Mouse (Mus musculus): ENCODE results near the gene Ripply2. TPM values are rescaled to one million over a fixed set of nuclear protein-coding genes. Genes with fewer than 3 reads are reported as not detected.

Gene Ripply2
- total RNA-seq, 1 experiment = not detected

DNA sequence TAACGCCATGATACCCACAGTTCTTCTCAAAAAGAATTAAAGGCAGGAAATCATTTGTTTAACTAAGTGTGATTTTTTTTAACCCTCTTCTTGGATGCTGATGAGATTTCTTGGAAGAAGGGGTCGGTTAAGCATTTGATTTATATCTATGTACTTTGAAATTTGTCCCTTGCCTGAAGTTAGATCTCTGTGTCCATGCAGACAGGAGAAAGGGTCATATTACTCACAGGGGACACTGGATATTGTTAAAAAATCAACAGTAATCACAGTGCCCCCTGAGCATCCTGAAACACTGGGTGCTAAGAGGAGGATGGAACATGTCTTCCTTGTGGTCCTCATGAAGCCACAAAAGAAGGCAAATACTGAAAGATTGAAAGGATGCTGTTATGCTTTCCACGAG lies 30.8 kb upstream of the Ripply2 start:
- TF ChIP-seq ZNF384 (IDR thresholded peaks at IDR 0.05; ENCODE audit: low read depth, low read length) = no peak
- no peak for TF ChIP-seq CHD2 (IDR thresholded peaks at IDR 0.05; ENCODE audit: low read depth, low read length)
- TF ChIP-seq HCFC1 (IDR thresholded peaks at IDR 0.05; ENCODE audit: borderline replicate concordance, insufficient read depth, low read length) = no peak
- TF ChIP-seq MAFK (IDR thresholded peaks at IDR 0.05; ENCODE audit: insufficient read depth, low read depth, low read length) = no peak
- TF ChIP-seq ZC3H11A (IDR thresholded peaks at IDR 0.05; ENCODE audit: borderline replicate concordance, low read depth, low read length) = no peak
- DNase-seq (ENCODE audit: low read depth, low spot score) = no peak
- peaks cover 0 to 2% of the 10 kb centered on the region in 2 experiments; a peak in 1 of 4 replicates for H3K4me1 ChIP-seq (ENCODE audit: control insufficient read depth in 2 of 2, insufficient read depth in 2 of 2, low read length in 2 of 2, poor library complexity in 1 of 2)
- H3K4me3 ChIP-seq (ENCODE audit: insufficient read depth in 1 of 2, low read depth in 1 of 2, low read length in 2 of 2, poor library complexity in 1 of 2, severe bottlenecking in 1 of 2) = no peak overlapping the region
- H3K27ac ChIP-seq (ENCODE audit: insufficient read depth, low read depth, low read length, poor library complexity, severe bottlenecking) = no peak overlapping the region
- no peaks in the 10 kb centered on the region for H3K36me3 ChIP-seq (ENCODE audit: control insufficient read depth, insufficient read depth, low read length, poor library complexity, severe bottlenecking)
- H3K9me3 ChIP-seq (ENCODE audit: control insufficient read depth, insufficient read depth, low read depth, low read length) = no peaks in the 10 kb centered on the region
- no peak overlapping the region for H3K9ac ChIP-seq (ENCODE audit: insufficient read depth, low read depth, low read length, poor library complexity, severe bottlenecking)
- in situ Hi-C loops (cut with MboI; ENCODE audit: low sequenced_read_pairs in 2 of 2, unreplicated experiment in 2 of 2) = no loop called here

DNA sequence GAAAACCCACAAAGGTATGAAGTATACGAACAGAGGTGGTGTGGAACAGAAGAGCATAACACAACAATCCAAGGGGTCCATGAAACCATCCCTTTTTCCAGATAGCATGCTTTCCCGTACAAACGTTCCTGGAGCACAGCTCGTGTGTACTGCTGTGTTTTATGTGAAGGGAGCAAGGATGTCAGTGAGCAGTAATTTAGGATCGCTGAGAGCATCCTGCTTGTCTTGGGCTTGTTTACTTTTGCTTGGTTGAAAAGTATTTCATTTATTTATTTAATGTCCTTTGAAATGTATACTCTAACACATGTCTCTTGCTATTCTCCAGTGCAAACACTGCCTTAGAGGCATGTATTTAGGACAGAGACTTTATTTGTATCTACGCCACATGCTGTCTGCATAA lies 30.2 kb upstream of the Ripply2 start:
- no peak overlapping the region for H3K4me3 ChIP-seq (ENCODE audit: insufficient read depth in 1 of 2, low read depth in 1 of 2, low read length in 2 of 2, poor library complexity in 1 of 2, severe bottlenecking in 1 of 2)
- TF ChIP-seq CHD2 (IDR thresholded peaks at IDR 0.05; ENCODE audit: low read depth, low read length) (no peak), ZNF384 (IDR thresholded peaks at IDR 0.05; ENCODE audit: low read depth, low read length) (no peak), MAFK (IDR thresholded peaks at IDR 0.05; ENCODE audit: insufficient read depth, low read depth, low read length) (no peak), HCFC1 (IDR thresholded peaks at IDR 0.05; ENCODE audit: borderline replicate concordance, insufficient read depth, low read length) (no peak), ZC3H11A (IDR thresholded peaks at IDR 0.05; ENCODE audit: borderline replicate concordance, low read depth, low read length) (no peak)
- H3K4me1 ChIP-seq (ENCODE audit: control insufficient read depth in 2 of 2, insufficient read depth in 2 of 2, low read length in 2 of 2, poor library complexity in 1 of 2) = peaks cover 0 to 2% of the 10 kb centered on the region in 2 experiments; a peak in 1 of 4 replicates
- DNase-seq (ENCODE audit: low read depth, low spot score) = no peak
- in situ Hi-C loops (cut with MboI; ENCODE audit: low sequenced_read_pairs in 2 of 2, unreplicated experiment in 2 of 2) = no loop called here
- no peaks in the 10 kb centered on the region for H3K36me3 ChIP-seq (ENCODE audit: control insufficient read depth, insufficient read depth, low read length, poor library complexity, severe bottlenecking)
- no peak overlapping the region for H3K9ac ChIP-seq (ENCODE audit: insufficient read depth, low read depth, low read length, poor library complexity, severe bottlenecking)
- no peaks in the 10 kb centered on the region for H3K9me3 ChIP-seq (ENCODE audit: control insufficient read depth, insufficient read depth, low read depth, low read length)
- H3K27ac ChIP-seq (ENCODE audit: insufficient read depth, low read depth, low read length, poor library complexity, severe bottlenecking) = no peak overlapping the region

DNA sequence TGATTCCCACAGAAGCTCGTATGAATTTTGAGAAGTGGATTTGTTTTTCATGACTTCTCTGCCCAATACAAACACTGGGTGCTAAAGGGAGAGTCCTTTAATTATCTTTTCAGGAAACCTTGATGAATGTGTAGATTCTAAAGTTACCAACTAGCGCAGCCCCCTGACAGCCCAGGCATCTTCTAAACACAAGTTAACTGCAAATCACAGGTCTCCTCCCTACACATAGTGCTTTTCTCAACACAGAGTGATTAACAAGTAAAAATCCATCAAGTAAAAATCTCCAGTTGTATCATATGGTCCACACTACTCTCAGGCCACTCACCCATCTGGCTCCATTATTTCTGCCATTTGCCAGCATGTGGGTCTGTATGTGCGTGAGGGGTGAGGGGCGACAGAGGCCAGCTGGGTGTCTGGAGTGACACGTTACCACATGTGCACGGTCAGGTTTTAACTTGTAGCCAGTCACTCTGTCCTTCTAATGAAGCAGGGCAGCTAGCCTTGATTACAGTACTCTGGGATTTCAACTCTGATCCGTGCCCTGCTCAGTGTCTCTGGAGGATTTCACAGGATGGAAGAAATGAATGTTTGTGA lies 28.5 kb upstream of the Ripply2 start:
- Histone ChIP-seq H3K27ac (ENCODE audit: insufficient read depth, low read depth, low read length, poor library complexity, severe bottlenecking) (no peak overlapping the region), H3K4me1 (ENCODE audit: control insufficient read depth in 2 of 2, insufficient read depth in 2 of 2, low read length in 2 of 2, poor library complexity in 1 of 2) (no peaks in the 10 kb centered on the region), H3K9ac (ENCODE audit: insufficient read depth, low read depth, low read length, poor library complexity, severe bottlenecking) (no peak overlapping the region), H3K4me3 (ENCODE audit: insufficient read depth in 1 of 2, low read depth in 1 of 2, low read length in 2 of 2, poor library complexity in 1 of 2, severe bottlenecking in 1 of 2) (no peak overlapping the region), H3K36me3 (ENCODE audit: control insufficient read depth, insufficient read depth, low read length, poor library complexity, severe bottlenecking) (no peaks in the 10 kb centered on the region), H3K9me3 (ENCODE audit: control insufficient read depth, insufficient read depth, low read depth, low read length) (no peaks in the 10 kb centered on the region)
- TF ChIP-seq CHD2 (IDR thresholded peaks at IDR 0.05; ENCODE audit: low read depth, low read length) = no peak
- no peak for TF ChIP-seq ZNF384 (IDR thresholded peaks at IDR 0.05; ENCODE audit: low read depth, low read length)
- no peak for TF ChIP-seq HCFC1 (IDR thresholded peaks at IDR 0.05; ENCODE audit: borderline replicate concordance, insufficient read depth, low read length)
- TF ChIP-seq MAFK (IDR thresholded peaks at IDR 0.05; ENCODE audit: insufficient read depth, low read depth, low read length) = no peak
- no peak for TF ChIP-seq ZC3H11A (IDR thresholded peaks at IDR 0.05; ENCODE audit: borderline replicate concordance, low read depth, low read length)
- in situ Hi-C loops (cut with MboI; ENCODE audit: low sequenced_read_pairs in 2 of 2, unreplicated experiment in 2 of 2) = no loop called here
- DNase-seq (ENCODE audit: low read depth, low spot score) = no peak

DNA sequence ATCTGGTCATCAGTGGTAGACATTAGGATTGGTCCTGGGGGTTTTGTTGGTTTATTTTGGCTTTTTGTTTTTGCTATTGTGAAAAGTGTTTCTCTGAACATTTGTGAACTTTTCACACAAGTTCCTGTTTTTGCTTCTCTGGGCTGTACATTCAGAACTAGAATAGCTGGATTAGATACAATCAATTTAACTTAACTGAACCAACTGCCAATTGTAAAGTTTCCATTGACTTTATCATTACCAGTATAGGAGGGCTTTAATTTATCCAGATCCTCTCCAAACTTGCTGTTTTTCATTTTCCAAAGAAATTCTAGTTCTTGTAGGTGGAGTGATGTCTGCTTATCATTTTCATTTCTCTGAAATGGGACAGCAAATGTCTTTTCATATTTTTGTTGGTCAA lies 25.5 kb upstream of the Ripply2 start:
- in situ Hi-C loops (cut with MboI; ENCODE audit: low sequenced_read_pairs in 2 of 2, unreplicated experiment in 2 of 2) = no loop called here
- DNase-seq (ENCODE audit: low read depth, low spot score) = no peak
- Histone ChIP-seq H3K27ac (ENCODE audit: insufficient read depth, low read depth, low read length, poor library complexity, severe bottlenecking) (no peak overlapping the region), H3K4me3 (ENCODE audit: insufficient read depth in 1 of 2, low read depth in 1 of 2, low read length in 2 of 2, poor library complexity in 1 of 2, severe bottlenecking in 1 of 2) (no peak overlapping the region), H3K9ac (ENCODE audit: insufficient read depth, low read depth, low read length, poor library complexity, severe bottlenecking) (no peak overlapping the region), H3K9me3 (ENCODE audit: control insufficient read depth, insufficient read depth, low read depth, low read length) (no peaks in the 10 kb centered on the region), H3K36me3 (ENCODE audit: control insufficient read depth, insufficient read depth, low read length, poor library complexity, severe bottlenecking) (no peaks in the 10 kb centered on the region), H3K4me1 (ENCODE audit: control insufficient read depth in 2 of 2, insufficient read depth in 2 of 2, low read length in 2 of 2, poor library complexity in 1 of 2) (no peaks in the 10 kb centered on the region)
- TF ChIP-seq HCFC1 (IDR thresholded peaks at IDR 0.05; ENCODE audit: borderline replicate concordance, insufficient read depth, low read length) (no peak), MAFK (IDR thresholded peaks at IDR 0.05; ENCODE audit: insufficient read depth, low read depth, low read length) (no peak), ZNF384 (IDR thresholded peaks at IDR 0.05; ENCODE audit: low read depth, low read length) (no peak), ZC3H11A (IDR thresholded peaks at IDR 0.05; ENCODE audit: borderline replicate concordance, low read depth, low read length) (no peak), CHD2 (IDR thresholded peaks at IDR 0.05; ENCODE audit: low read depth, low read length) (no peak)
